Mouse (Mus musculus): ENCODE measurements around the gene Acp7. TPM values are rescaled to one million over a fixed set of nuclear protein-coding genes. Genes with fewer than 3 reads are reported as not detected.
A peak's percentile ranks its signal among the peaks of the same experiment; 100 is the strongest.

The Acp7 gene
- polyA plus RNA-seq, 1 experiment from 2014 or later = not detected

- no peak overlapping the region for H3K27ac ChIP-seq (replicated peaks; ENCODE audit: low read depth, low read length)
- no peak for ATAC-seq (ENCODE audit: low FRiP score, low TSS enrichment)
Measured at GRCm38 (mm10) chr7:28665620-28666579, 34.8 kb upstream of the Acp7 start.

GRCm38 (mm10) chr7:28656430-28656829 lies 25.3 kb upstream of the Acp7 start:
- DNase-seq (no peak), ATAC-seq (ENCODE audit: low FRiP score, low TSS enrichment) (no peak)
- Histone ChIP-seq H3K4me3 (replicated peaks; ENCODE audit: low read depth, low read length) (no peak overlapping the region), H3K27me3 (ENCODE audit: control insufficient read depth, insufficient read depth, low read length) (no peaks in the 10 kb centered on the region), H3K27ac (replicated peaks; ENCODE audit: low read depth, low read length) (no peak overlapping the region), H3K9ac (replicated peaks; ENCODE audit: low read length) (no peak overlapping the region), H3K36me3 (ENCODE audit: control insufficient read depth, insufficient read depth, low read length) (no peaks in the 10 kb centered on the region), H3K4me2 (ENCODE audit: low read length) (no peak overlapping the region), H3K9me3 (ENCODE audit: control insufficient read depth, low read length) (no peaks in the 10 kb centered on the region), H3K4me1 (ENCODE audit: control insufficient read depth, insufficient read depth, low read length) (no peaks in the 10 kb centered on the region)
- WGBS = 70% methylated on average over 4 of the region's 4 CpGs

More at GRCm38 (mm10) chr7:28665620-28666579, 34.8 kb upstream of the Acp7 start:
- DNase-seq = peak; percentile 41
- Histone ChIP-seq H3K4me1 (ENCODE audit: control insufficient read depth, insufficient read depth, low read length) (no peaks in the 10 kb centered on the region), H3K4me2 (ENCODE audit: low read length) (peak overlapping the region; percentile 11; the same call in 1 of the 2 replicates), H3K9me3 (ENCODE audit: control insufficient read depth, low read length) (no peaks in the 10 kb centered on the region), H3K4me3 (replicated peaks; ENCODE audit: low read depth, low read length) (no peak overlapping the region), H3K9ac (replicated peaks; ENCODE audit: low read length) (no peak overlapping the region), H3K27me3 (ENCODE audit: control insufficient read depth, insufficient read depth, low read length) (no peaks in the 10 kb centered on the region), H3K36me3 (ENCODE audit: control insufficient read depth, insufficient read depth, low read length) (no peaks in the 10 kb centered on the region)
- 47% methylated on average over 15 of the region's 15 CpGs for WGBS

GRCm38 (mm10) chr7:28651157-28651556 lies 20.0 kb upstream of the Acp7 start:
- Histone ChIP-seq H3K9ac (replicated peaks; ENCODE audit: low read length) (no peak overlapping the region), H3K4me1 (ENCODE audit: control insufficient read depth, insufficient read depth, low read length) (no peaks in the 10 kb centered on the region), H3K27me3 (ENCODE audit: control insufficient read depth, insufficient read depth, low read length) (no peaks in the 10 kb centered on the region), H3K27ac (replicated peaks; ENCODE audit: low read depth, low read length) (no peak overlapping the region), H3K9me3 (ENCODE audit: control insufficient read depth, low read length) (no peaks in the 10 kb centered on the region), H3K4me3 (replicated peaks; ENCODE audit: low read depth, low read length) (no peak overlapping the region), H3K4me2 (ENCODE audit: low read length) (no peak overlapping the region), H3K36me3 (ENCODE audit: control insufficient read depth, insufficient read depth, low read length) (no peaks in the 10 kb centered on the region)
- no peak for DNase-seq
- no peak for ATAC-seq (ENCODE audit: low FRiP score, low TSS enrichment)
- WGBS = 88% methylated on average over 2 of the region's 2 CpGs

GRCm38 (mm10) chr7:28647016-28647415 lies 15.9 kb upstream of the Acp7 start:
- H3K4me3 ChIP-seq (replicated peaks; ENCODE audit: low read depth, low read length) = no peak overlapping the region
- H3K27me3 ChIP-seq (ENCODE audit: control insufficient read depth, insufficient read depth, low read length) = no peaks in the 10 kb centered on the region
- no peaks in the 10 kb centered on the region for H3K36me3 ChIP-seq (ENCODE audit: control insufficient read depth, insufficient read depth, low read length)
- H3K4me2 ChIP-seq (ENCODE audit: low read length) = no peak overlapping the region
- no peak overlapping the region for H3K9ac ChIP-seq (replicated peaks; ENCODE audit: low read length)
- 54% methylated on average over 7 of the region's 7 CpGs for WGBS
- DNase-seq (no peak), ATAC-seq (ENCODE audit: low FRiP score, low TSS enrichment) (no peak)
- no peak overlapping the region for H3K27ac ChIP-seq (replicated peaks; ENCODE audit: low read depth, low read length)
- H3K4me1 ChIP-seq (ENCODE audit: control insufficient read depth, insufficient read depth, low read length) = no peaks in the 10 kb centered on the region
- no peaks in the 10 kb centered on the region for H3K9me3 ChIP-seq (ENCODE audit: control insufficient read depth, low read length)

GRCm38 (mm10) chr7:28645947-28646475 lies 14.9 kb upstream of the Acp7 start:
- ATAC-seq (ENCODE audit: low FRiP score, low TSS enrichment) = no peak
- Histone ChIP-seq H3K9me3 (ENCODE audit: control insufficient read depth, low read length) (no peaks in the 10 kb centered on the region), H3K4me1 (ENCODE audit: control insufficient read depth, insufficient read depth, low read length) (no peaks in the 10 kb centered on the region), H3K9ac (replicated peaks; ENCODE audit: low read length) (no peak overlapping the region), H3K27me3 (ENCODE audit: control insufficient read depth, insufficient read depth, low read length) (no peaks in the 10 kb centered on the region), H3K27ac (replicated peaks; ENCODE audit: low read depth, low read length) (no peak overlapping the region), H3K4me3 (replicated peaks; ENCODE audit: low read depth, low read length) (no peak overlapping the region), H3K36me3 (ENCODE audit: control insufficient read depth, insufficient read depth, low read length) (no peaks in the 10 kb centered on the region), H3K4me2 (ENCODE audit: low read length) (no peak overlapping the region)
- WGBS = 93% methylated on average over 2 of the region's 2 CpGs
- no peak for DNase-seq

GRCm38 (mm10) chr7:28645366-28645765 lies 14.2 kb upstream of the Acp7 start:
- no peaks in the 10 kb centered on the region for H3K27me3 ChIP-seq (ENCODE audit: control insufficient read depth, insufficient read depth, low read length)
- ATAC-seq (ENCODE audit: low FRiP score, low TSS enrichment) = no peak
- no peak overlapping the region for H3K27ac ChIP-seq (replicated peaks; ENCODE audit: low read depth, low read length)
- DNase-seq = no peak
- 36% methylated on average over 6 of the region's 6 CpGs for WGBS
- no peaks in the 10 kb centered on the region for H3K4me1 ChIP-seq (ENCODE audit: control insufficient read depth, insufficient read depth, low read length)
- H3K9ac ChIP-seq (replicated peaks; ENCODE audit: low read length) = no peak overlapping the region
- no peaks in the 10 kb centered on the region for H3K9me3 ChIP-seq (ENCODE audit: control insufficient read depth, low read length)
- H3K4me2 ChIP-seq (ENCODE audit: low read length) = no peak overlapping the region
- H3K4me3 ChIP-seq (replicated peaks; ENCODE audit: low read depth, low read length) = no peak overlapping the region
- no peaks in the 10 kb centered on the region for H3K36me3 ChIP-seq (ENCODE audit: control insufficient read depth, insufficient read depth, low read length)

GRCm38 (mm10) chr7:28641546-28641945 lies 10.4 kb upstream of the Acp7 start:
- no peaks in the 10 kb centered on the region for H3K36me3 ChIP-seq (ENCODE audit: control insufficient read depth, insufficient read depth, low read length)
- no peak overlapping the region for H3K9ac ChIP-seq (replicated peaks; ENCODE audit: low read length)
- H3K4me1 ChIP-seq (ENCODE audit: control insufficient read depth, insufficient read depth, low read length) = no peaks in the 10 kb centered on the region
- no peak overlapping the region for H3K4me2 ChIP-seq (ENCODE audit: low read length)
- H3K27ac ChIP-seq (replicated peaks; ENCODE audit: low read depth, low read length) = no peak overlapping the region
- no peak overlapping the region for H3K4me3 ChIP-seq (replicated peaks; ENCODE audit: low read depth, low read length)
- no peak for ATAC-seq (ENCODE audit: low FRiP score, low TSS enrichment)
- H3K9me3 ChIP-seq (ENCODE audit: control insufficient read depth, low read length) = no peaks in the 10 kb centered on the region
- no peaks in the 10 kb centered on the region for H3K27me3 ChIP-seq (ENCODE audit: control insufficient read depth, insufficient read depth, low read length)
- 92% methylated on average over 8 of the region's 8 CpGs for WGBS
- no peak for DNase-seq

GRCm38 (mm10) chr7:28637511-28637910 lies 6.4 kb upstream of the Acp7 start:
- DNase-seq = no peak
- Histone ChIP-seq H3K9me3 (ENCODE audit: control insufficient read depth, low read length) (no peaks in the 10 kb centered on the region), H3K36me3 (ENCODE audit: control insufficient read depth, insufficient read depth, low read length) (no peaks in the 10 kb centered on the region), H3K4me2 (ENCODE audit: low read length) (no peak overlapping the region), H3K4me1 (ENCODE audit: control insufficient read depth, insufficient read depth, low read length) (no peaks in the 10 kb centered on the region), H3K9ac (replicated peaks; ENCODE audit: low read length) (no peak overlapping the region), H3K27ac (replicated peaks; ENCODE audit: low read depth, low read length) (no peak overlapping the region), H3K4me3 (replicated peaks; ENCODE audit: low read depth, low read length) (no peak overlapping the region), H3K27me3 (ENCODE audit: control insufficient read depth, insufficient read depth, low read length) (no peaks in the 10 kb centered on the region)
- ATAC-seq (ENCODE audit: low FRiP score, low TSS enrichment) = no peak
- 29% methylated on average over 8 of the region's 8 CpGs for WGBS

GRCm38 (mm10) chr7:28634128-28634527 lies 3.0 kb upstream of the Acp7 start:
- WGBS = 82% methylated on average over 4 of the region's 4 CpGs
- Histone ChIP-seq H3K9me3 (ENCODE audit: control insufficient read depth, low read length) (no peaks in the 10 kb centered on the region), H3K4me3 (replicated peaks; ENCODE audit: low read depth, low read length) (no peak overlapping the region), H3K9ac (replicated peaks; ENCODE audit: low read length) (no peak overlapping the region), H3K36me3 (ENCODE audit: control insufficient read depth, insufficient read depth, low read length) (no peaks in the 10 kb centered on the region), H3K27ac (replicated peaks; ENCODE audit: low read depth, low read length) (no peak overlapping the region), H3K4me2 (ENCODE audit: low read length) (no peak overlapping the region), H3K4me1 (ENCODE audit: control insufficient read depth, insufficient read depth, low read length) (peaks cover 6% of the 10 kb centered on the region; the same call in 1 of the 2 replicates), H3K27me3 (ENCODE audit: control insufficient read depth, insufficient read depth, low read length) (peaks cover 19% of the 10 kb centered on the region)
- DNase-seq (no peak), ATAC-seq (ENCODE audit: low FRiP score, low TSS enrichment) (no peak)

Data from midbrain, embryonic 14.5 days (tissue).